Mouse (Mus musculus): ENCODE data around the gene Txndc9. TPM values are rescaled to one million over a fixed set of nuclear protein-coding genes. Genes with fewer than 3 reads are reported as not detected.

Gene Txndc9
- polyA plus RNA-seq, 1 experiment from 2014 or later: 86.3 TPM

DNA sequence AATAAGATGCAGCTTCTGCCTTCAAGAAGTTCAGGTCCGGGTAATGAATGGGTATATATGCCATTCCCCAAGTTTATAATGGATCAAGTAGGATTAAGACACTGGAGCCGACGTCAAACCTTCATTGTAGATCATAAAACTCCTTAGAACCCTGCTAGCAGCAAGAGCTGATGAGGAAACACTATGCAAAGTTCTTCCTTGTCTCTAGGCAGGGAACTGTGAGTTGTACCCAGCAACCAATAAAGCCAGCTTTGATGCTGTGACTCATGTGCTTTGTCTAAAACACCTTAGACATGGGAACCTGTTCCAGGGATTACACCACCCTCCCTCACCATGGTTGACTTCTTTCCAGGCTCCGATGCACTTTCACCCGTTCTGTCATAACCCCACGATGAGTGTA is 28.9 kb downstream of the Txndc9 start:
- 74% methylated on average over 6 of the region's 6 CpGs for WGBS (ENCODE audit: insufficient replicate concordance)
- no peaks in the 10 kb centered on the region for H3K36me3 ChIP-seq
- H3K27ac ChIP-seq: no peak overlapping the region
- H3K4me2 ChIP-seq: no peak overlapping the region
- H3K27me3 ChIP-seq (replicated peaks): no peaks in the 10 kb centered on the region
- ATAC-seq: no peak
- no peaks in the 10 kb centered on the region for H3K9me3 ChIP-seq (replicated peaks)
- H3K4me1 ChIP-seq: no peaks in the 10 kb centered on the region
- H3K9ac ChIP-seq: no peak overlapping the region
- H3K4me3 ChIP-seq: no peak overlapping the region

DNA sequence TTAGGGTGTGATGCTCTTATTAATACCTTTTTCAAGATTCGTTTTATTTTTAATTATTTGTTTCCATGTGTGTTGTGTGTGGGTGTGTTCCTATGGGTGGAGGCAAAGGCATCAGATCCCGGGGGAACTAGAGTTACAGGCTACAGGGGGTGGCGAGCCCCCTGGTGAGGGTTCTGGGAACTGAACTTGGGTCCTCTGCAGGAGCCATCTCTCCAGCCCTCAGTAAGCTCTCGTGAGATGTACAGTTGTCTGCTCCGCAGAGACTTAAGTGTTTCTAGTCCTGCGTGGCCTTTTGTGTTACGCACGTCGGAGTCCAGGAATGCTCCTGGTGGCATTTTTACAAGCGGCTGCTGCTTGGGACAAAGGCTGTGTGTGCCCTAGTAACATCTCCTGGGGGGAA is 32.1 kb downstream of the Txndc9 start:
- WGBS (ENCODE audit: insufficient replicate concordance): 63% methylated on average over 10 of the region's 10 CpGs

DNA sequence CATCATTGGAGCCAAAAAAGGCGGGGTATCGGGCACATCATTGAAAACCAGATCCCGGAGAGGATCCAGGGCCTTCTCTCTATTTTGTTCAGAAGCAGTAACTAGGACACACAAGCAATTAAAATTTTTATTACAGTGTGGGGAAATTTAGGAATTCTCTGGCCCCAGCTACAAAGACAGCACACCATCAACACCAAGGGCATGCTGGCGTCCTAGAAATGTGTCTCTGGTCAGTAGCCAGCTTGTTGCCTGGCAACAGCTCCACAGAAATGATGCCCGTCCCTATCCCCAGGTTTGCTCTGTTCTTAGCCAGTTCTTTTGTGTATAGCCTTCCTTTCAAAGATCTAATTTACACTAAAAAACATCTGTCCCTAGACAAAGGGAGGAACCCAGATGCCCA is 38.2 kb downstream of the Txndc9 start:
- ATAC-seq: no peak
- 71% methylated on average over 5 of the region's 5 CpGs for WGBS (ENCODE audit: insufficient replicate concordance)
- H3K27me3 ChIP-seq (replicated peaks): peaks cover 7% of the 10 kb centered on the region; the same call in 1 of the 2 replicates
- H3K9ac ChIP-seq: no peak overlapping the region
- H3K9me3 ChIP-seq (replicated peaks): no peaks in the 10 kb centered on the region
- no peaks in the 10 kb centered on the region for H3K4me1 ChIP-seq
- H3K4me3 ChIP-seq: no peak overlapping the region
- H3K4me2 ChIP-seq: no peak overlapping the region
- no peaks in the 10 kb centered on the region for H3K36me3 ChIP-seq
- H3K27ac ChIP-seq: no peak overlapping the region

More for the DNA sequence above, 32.1 kb downstream of the Txndc9 start:
- Histone ChIP-seq H3K4me3 (no peak overlapping the region), H3K27ac (no peak overlapping the region), H3K9me3 (replicated peaks) (no peaks in the 10 kb centered on the region), H3K36me3 (no peaks in the 10 kb centered on the region), H3K4me1 (no peaks in the 10 kb centered on the region), H3K9ac (no peak overlapping the region), H3K4me2 (no peak overlapping the region), H3K27me3 (replicated peaks) (no peaks in the 10 kb centered on the region)
- ATAC-seq: no peak

DNA sequence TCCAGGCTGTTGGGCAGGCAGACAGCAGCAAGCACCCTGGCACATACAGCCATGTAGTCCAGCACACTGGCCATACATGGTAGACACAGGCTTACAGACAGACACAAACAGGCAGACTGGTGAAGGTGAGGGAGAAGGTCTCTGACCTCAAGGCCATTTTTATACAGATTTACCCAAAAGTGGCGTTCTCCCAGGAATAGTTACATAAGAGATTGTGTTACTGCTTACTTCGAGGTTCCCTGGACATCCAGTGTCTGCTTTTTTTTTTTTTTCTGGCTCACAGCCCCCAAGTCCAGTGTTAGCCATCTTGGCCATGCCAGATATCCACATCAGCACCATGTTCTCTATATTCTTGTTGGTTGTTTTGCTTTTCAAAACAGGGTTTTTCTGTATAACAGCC is 39.2 kb downstream of the Txndc9 start:
- ATAC-seq: no peak
- no peaks in the 10 kb centered on the region for H3K36me3 ChIP-seq
- H3K4me2 ChIP-seq: no peak overlapping the region
- H3K4me3 ChIP-seq: no peak overlapping the region
- no peaks in the 10 kb centered on the region for H3K9me3 ChIP-seq (replicated peaks)
- WGBS (ENCODE audit: insufficient replicate concordance): 52% methylated on average over 2 of the region's 2 CpGs
- H3K27ac ChIP-seq: no peak overlapping the region
- H3K27me3 ChIP-seq (replicated peaks): peaks cover 7% of the 10 kb centered on the region; the same call in 1 of the 2 replicates
- H3K9ac ChIP-seq: no peak overlapping the region
- no peaks in the 10 kb centered on the region for H3K4me1 ChIP-seq

DNA sequence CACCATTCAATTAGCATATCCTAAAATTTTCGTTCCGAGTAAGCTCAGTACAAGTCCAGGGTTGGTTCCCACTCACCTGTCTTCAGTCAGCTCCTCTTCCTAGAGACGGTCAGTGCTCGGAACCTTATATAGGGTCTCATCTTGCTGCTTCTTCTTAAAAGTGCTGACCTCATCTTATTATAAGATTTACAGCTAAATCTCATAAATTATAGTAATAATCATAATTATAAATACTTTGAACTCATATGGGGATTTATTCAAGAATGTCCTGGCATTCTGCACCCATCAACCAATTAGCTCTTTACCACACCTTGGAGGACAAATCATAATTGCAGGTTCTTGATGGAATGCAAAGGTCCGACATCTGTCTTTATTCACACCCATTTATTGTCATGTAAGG is 40.0 kb downstream of the Txndc9 start, which contains the start of gene Lyg1:
Gene Lyg1, minus strand, starts transcription at position 101 of the 400 bp plus-strand sequence.
- no peaks in the 10 kb centered on the region for H3K4me1 ChIP-seq
- WGBS (ENCODE audit: insufficient replicate concordance): 65% methylated on average over 5 of the region's 5 CpGs
- no peak within 1 kb of the TSS for H3K27ac ChIP-seq
- peaks cover 7% of the 10 kb centered on the region; the same call in 1 of the 2 replicates for H3K27me3 ChIP-seq (replicated peaks)
- no peak within 1 kb of the TSS for H3K9ac ChIP-seq
- no peak for ATAC-seq
- H3K9me3 ChIP-seq (replicated peaks): no peaks in the 10 kb centered on the region
- H3K36me3 ChIP-seq: no peaks in the 10 kb centered on the region
- H3K4me2 ChIP-seq: no peak within 1 kb of the TSS
- no peak within 1 kb of the TSS for H3K4me3 ChIP-seq

DNA sequence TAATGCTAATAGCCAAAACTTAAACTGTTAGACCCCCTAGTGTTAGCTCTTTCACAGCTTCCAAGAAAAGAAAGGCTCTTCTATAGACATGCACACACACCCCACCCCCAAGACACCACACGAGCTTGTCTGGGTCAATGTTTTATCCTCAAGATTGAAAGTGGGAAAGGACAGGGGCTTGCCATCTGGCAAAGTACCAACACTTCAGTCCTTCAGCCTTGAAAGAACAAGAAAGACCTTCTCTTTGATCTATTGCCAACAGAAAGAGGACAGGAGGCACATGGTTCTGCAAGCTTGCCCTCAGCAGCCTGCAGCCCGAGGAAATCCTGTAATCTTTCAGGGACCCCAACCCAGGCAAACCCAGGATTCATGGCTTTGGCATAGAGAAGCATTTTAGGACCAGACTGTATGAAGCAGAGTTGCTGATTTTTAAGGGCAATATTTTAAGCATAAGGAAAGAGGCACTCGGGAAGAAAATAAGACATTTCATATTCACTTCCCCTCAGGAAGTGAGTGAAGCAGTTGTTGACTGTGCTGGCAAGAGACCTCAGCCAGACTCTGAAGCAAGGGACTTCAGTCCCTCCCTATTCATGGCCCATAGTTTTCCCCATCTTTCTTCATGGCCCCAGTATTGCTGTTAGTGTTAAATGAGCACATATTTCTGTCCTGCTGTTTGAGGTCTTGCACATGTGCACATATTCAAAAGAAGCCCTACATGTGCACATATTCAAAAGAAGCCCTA is 40.8 kb downstream of the Txndc9 start:
- 19% methylated on average over 3 of the region's 3 CpGs for WGBS (ENCODE audit: insufficient replicate concordance)
- H3K36me3 ChIP-seq: no peaks in the 10 kb centered on the region
- no peak overlapping the region for H3K4me3 ChIP-seq
- H3K4me2 ChIP-seq: no peak overlapping the region
- H3K27me3 ChIP-seq (replicated peaks): peaks cover 7% of the 10 kb centered on the region; the same call in 1 of the 2 replicates
- no peaks in the 10 kb centered on the region for H3K4me1 ChIP-seq
- no peak overlapping the region for H3K9ac ChIP-seq
- no peaks in the 10 kb centered on the region for H3K9me3 ChIP-seq (replicated peaks)
- no peak overlapping the region for H3K27ac ChIP-seq
- no peak for ATAC-seq

DNA sequence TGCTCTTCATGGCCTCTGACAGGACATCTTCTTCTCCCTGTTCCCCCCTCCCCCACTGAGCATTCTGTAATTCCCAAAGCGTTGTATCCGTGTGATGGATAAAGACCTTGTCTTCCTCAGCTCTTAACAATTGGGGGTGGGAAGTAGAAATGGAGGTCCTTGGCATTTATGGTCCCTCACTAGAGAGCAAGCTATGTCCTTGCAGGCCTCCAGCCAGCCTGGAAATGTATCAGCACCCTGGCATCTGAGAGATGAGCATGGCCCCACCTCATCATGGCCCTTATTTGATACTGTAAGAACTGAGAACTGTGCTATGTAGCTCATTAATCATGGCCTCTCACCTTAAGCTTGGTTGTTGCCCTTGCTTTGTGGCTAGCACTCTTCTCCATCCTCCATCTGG is 42.4 kb downstream of the Txndc9 start:
- H3K27me3 ChIP-seq (replicated peaks): peaks cover 7% of the 10 kb centered on the region; the same call in 1 of the 2 replicates
- H3K9ac ChIP-seq: no peak overlapping the region
- 86% methylated on average over 2 of the region's 2 CpGs for WGBS (ENCODE audit: insufficient replicate concordance)
- no peak overlapping the region for H3K27ac ChIP-seq
- no peaks in the 10 kb centered on the region for H3K9me3 ChIP-seq (replicated peaks)
- no peak overlapping the region for H3K4me2 ChIP-seq
- H3K4me3 ChIP-seq: no peak overlapping the region
- H3K4me1 ChIP-seq: no peaks in the 10 kb centered on the region
- H3K36me3 ChIP-seq: no peaks in the 10 kb centered on the region
- ATAC-seq: no peak

DNA sequence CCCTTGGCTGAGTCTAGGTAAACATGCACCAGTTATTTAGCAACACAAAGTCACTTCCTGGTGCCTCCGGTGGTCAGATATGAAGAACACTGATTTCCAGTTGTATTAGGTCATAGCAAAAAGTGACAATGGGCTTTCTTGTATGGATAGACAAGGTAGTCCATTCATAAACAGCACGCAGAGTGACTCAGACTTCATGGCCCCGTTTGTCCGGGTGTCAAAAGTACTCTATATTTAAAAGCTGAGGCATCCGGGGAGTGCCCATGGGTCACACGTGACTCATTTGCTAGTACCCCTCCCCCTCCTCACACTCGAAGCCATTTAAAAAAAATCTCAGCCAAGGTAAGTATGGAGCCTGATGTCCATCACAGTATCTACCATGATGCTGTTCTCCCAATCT is 42.9 kb downstream of the Txndc9 start:
- Histone ChIP-seq H3K4me2 (no peak overlapping the region), H3K27ac (no peak overlapping the region), H3K36me3 (no peaks in the 10 kb centered on the region), H3K4me3 (no peak overlapping the region), H3K9me3 (replicated peaks) (no peaks in the 10 kb centered on the region), H3K4me1 (no peaks in the 10 kb centered on the region), H3K27me3 (replicated peaks) (peaks cover 7% of the 10 kb centered on the region; the same call in 1 of the 2 replicates), H3K9ac (no peak overlapping the region)
- WGBS (ENCODE audit: insufficient replicate concordance): 61% methylated on average over 7 of the region's 7 CpGs
- ATAC-seq: no peak

DNA sequence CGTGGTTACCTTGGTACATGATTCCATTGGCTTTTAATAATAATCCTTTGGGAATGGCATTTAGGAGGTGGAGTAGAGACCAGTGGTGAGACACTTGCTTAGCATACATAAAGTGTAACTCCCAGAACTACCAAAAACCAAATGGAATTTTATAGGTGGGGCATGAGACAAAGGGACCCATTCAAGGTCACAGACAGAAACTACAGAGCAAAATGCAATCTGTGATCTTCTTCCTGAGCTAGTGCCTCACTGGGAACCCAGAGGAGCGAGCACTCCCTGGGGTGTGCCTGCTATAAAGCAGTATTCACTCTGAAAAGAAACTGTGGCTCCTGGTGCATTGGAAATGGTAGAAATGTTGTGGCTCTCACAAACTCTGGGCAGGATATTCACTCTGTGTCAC is 48.8 kb downstream of the Txndc9 start:
- no peaks in the 10 kb centered on the region for H3K9me3 ChIP-seq (replicated peaks)
- ATAC-seq: no peak
- H3K4me2 ChIP-seq: no peak overlapping the region
- no peak overlapping the region for H3K9ac ChIP-seq
- H3K27me3 ChIP-seq (replicated peaks): no peaks in the 10 kb centered on the region
- no peak overlapping the region for H3K4me3 ChIP-seq
- H3K4me1 ChIP-seq: no peaks in the 10 kb centered on the region
- no peak overlapping the region for H3K27ac ChIP-seq
- H3K36me3 ChIP-seq: no peaks in the 10 kb centered on the region
- WGBS (ENCODE audit: insufficient replicate concordance): 59% methylated on average over 2 of the region's 2 CpGs

Other genes starting within 250 kb of the Txndc9 start
- 2.2 and 2.3 TPM in 2 replicates for gene Tsga10, start 131.5 kb downstream of the Txndc9 start, polyA plus RNA-seq (2016; fragmentation: Nextera tagmentation; extraction: Ambion mirVana)
- gene Lipt1, start 126.2 kb downstream of the Txndc9 start, polyA plus RNA-seq (2016; fragmentation: Nextera tagmentation; extraction: Ambion mirVana): 6.8 and 8.0 TPM in 2 replicates
- gene Mitd1, start 107.5 kb downstream of the Txndc9 start, polyA plus RNA-seq (2016; fragmentation: Nextera tagmentation; extraction: Ambion mirVana): 18.7 and 22.3 TPM in 2 replicates
- 216 and 221 TPM in 2 replicates for gene Mrpl30, start 107.4 kb downstream of the Txndc9 start, polyA plus RNA-seq (2016; fragmentation: Nextera tagmentation; extraction: Ambion mirVana)
- gene Lyg2, start 81.4 kb downstream of the Txndc9 start, polyA plus RNA-seq (2016; fragmentation: Nextera tagmentation; extraction: Ambion mirVana): not detected in 2 replicates
- gene Lyg1, start 40.1 kb downstream of the Txndc9 start, polyA plus RNA-seq (2016; fragmentation: Nextera tagmentation; extraction: Ambion mirVana): not detected in 2 replicates
- 28.5 and 28.8 TPM in 2 replicates for gene Eif5b, start 117 bp upstream of the Txndc9 start, polyA plus RNA-seq (2016; fragmentation: Nextera tagmentation; extraction: Ambion mirVana)
- gene Rev1, start 131.9 kb upstream of the Txndc9 start, polyA plus RNA-seq (2016; fragmentation: Nextera tagmentation; extraction: Ambion mirVana): 28.1 and 28.4 TPM in 2 replicates